In the genomic region with DNA sequence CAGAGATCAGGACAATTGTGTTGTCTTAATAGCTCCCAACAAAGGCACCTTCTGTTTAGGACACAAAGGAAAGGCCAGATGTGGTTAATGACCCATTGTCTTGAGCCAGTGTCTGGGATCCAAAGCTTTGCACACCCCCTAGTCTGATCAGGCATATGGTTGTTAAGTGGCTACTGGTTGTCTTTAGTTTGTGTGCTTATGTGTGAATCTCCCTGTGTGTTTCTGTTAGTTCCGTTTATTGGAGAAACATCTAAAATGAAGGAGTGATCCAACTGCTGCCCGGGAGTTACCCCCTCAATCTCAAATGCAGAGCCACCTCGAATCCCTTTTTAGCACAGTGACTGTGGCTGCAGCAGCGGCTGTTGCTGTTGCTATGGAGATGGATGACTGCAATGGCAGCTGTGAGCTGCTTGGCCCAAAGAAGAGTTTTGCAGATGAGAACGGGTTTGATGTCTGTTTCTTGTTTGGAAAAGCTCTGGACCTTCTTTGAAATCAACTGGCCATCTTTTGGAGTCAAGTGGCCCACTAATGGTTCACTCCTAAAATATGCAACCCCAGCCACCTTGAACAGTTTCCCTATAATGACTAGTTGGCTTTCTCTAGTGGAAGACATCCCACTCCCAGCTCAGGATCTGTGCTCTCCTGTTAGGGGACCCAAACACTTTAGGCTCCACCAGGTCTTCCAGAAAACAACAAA, we compare ENCODE assay signal across 10 mouse cellular contexts. TPM values are rescaled to one million over a fixed set of nuclear protein-coding genes. Genes with fewer than 3 reads are reported as not detected.
DNase-seq lines count a peak whose midpoint lies in the region; ATAC-seq and TF ChIP-seq lines count a peak whose summit lies in the region.
"Had no signal": no experiment of that assay in that cellular context is flagged by ENCODE, and none has a peak within 500 bp of the region (broad histone marks: within the 10 kb centered on the region; RNA-seq: fewer than 3 reads in every experiment).

No protein-coding gene starts in this region.

- in situ Hi-C loops in ES-E14 (cut with MboI; ENCODE audit: low sequenced_read_pairs in 2 of 2, unreplicated experiment in 2 of 2), result no loop called here

- H3K4me2 ChIP-seq in hindbrain, embryonic 12.5 days (replicated peaks), result peak overlapping the region; percentile 9; the same call in 1 of the 2 replicates
- H3K4me2 ChIP-seq: embryonic facial prominence, embryonic 13.5 days; liver, embryonic 11.5 days had no signal

- peak; percentile 55 for ATAC-seq in hindbrain, embryonic 12.5 days (ENCODE audit: low FRiP score)
- no peak for ATAC-seq in megakaryocyte, adult 5-6 weeks (ENCODE audit: poor library complexity, severe bottlenecking)

- H3K4me3 ChIP-seq in ES-E14 (ENCODE audit: insufficient read depth in 1 of 2, low read depth in 1 of 2, low read length in 2 of 2, poor library complexity in 1 of 2, severe bottlenecking in 1 of 2), result no peak overlapping the region
- H3K4me3 ChIP-seq in hindbrain, embryonic 12.5 days, result no peak overlapping the region
- H3K4me3 ChIP-seq: embryonic facial prominence, embryonic 13.5 days had no signal

- H3K4me1 ChIP-seq in ES-E14 (ENCODE audit: control insufficient read depth in 2 of 2, insufficient read depth in 2 of 2, low read length in 2 of 2, poor library complexity in 1 of 2), result peaks cover 2 to 4% of the 10 kb centered on the region in 2 experiments; a peak in 2 of 4 replicates
- H3K4me1 ChIP-seq in hindbrain, embryonic 12.5 days, result peaks cover 10% of the 10 kb centered on the region
- H3K4me1 ChIP-seq: embryonic facial prominence, embryonic 13.5 days had no signal

- DNase-seq in ES-E14 (ENCODE audit: low read depth, low spot score), result peak; percentile 54
- peak; percentile 69 for DNase-seq in embryo, embryonic 10 days (ENCODE audit: low spot score)
- peak; percentile 42 for DNase-seq in neural tube, embryonic 10.5 days (ENCODE audit: extremely low spot score, low spot score)
- DNase-seq in adrenal gland, adult 18-20 months (ENCODE audit: low spot score in 2 of 2), result no peak
- no peak for DNase-seq in cerebellum, postnatal 14 days
- DNase-seq in lung, postnatal 36 days, result no peak

- H3K27me3 ChIP-seq in hindbrain, embryonic 12.5 days, result no peaks in the 10 kb centered on the region
- H3K27me3 ChIP-seq: embryonic facial prominence, embryonic 13.5 days had no signal

- peaks cover 12% of the 10 kb centered on the region for H3K9me3 ChIP-seq in ES-E14 (ENCODE audit: control insufficient read depth, insufficient read depth, low read depth, low read length)
- H3K9me3 ChIP-seq in hindbrain, embryonic 12.5 days (replicated peaks), result peaks cover under 1% of the 10 kb centered on the region; the same call in 1 of the 2 replicates
- H3K9me3 ChIP-seq: embryonic facial prominence, embryonic 13.5 days had no signal

- no peaks in the 10 kb centered on the region for H3K36me3 ChIP-seq in ES-E14 (ENCODE audit: control insufficient read depth, insufficient read depth, low read length, poor library complexity, severe bottlenecking)
- H3K36me3 ChIP-seq in hindbrain, embryonic 12.5 days, result peaks cover 13% of the 10 kb centered on the region

- H3K27ac ChIP-seq in ES-E14 (ENCODE audit: insufficient read depth, low read depth, low read length, poor library complexity, severe bottlenecking), result peak overlapping the region; percentile 87
- H3K27ac ChIP-seq in hindbrain, embryonic 12.5 days, result peak overlapping the region; percentile 76
- H3K27ac ChIP-seq: embryonic facial prominence, embryonic 13.5 days had no signal

- H3K9ac ChIP-seq in ES-E14 (ENCODE audit: insufficient read depth, low read depth, low read length, poor library complexity, severe bottlenecking), result no peak overlapping the region
- H3K9ac ChIP-seq in hindbrain, embryonic 12.5 days, result peak overlapping the region; percentile 1; the same call in 1 of the 2 replicates
- H3K9ac ChIP-seq: embryonic facial prominence, embryonic 13.5 days had no signal

- 15% methylated on average over 5 of the region's 5 CpGs for WGBS in hindbrain, embryonic 12.5 days

TF ChIP-seq in ES-E14, 5 proteins besides CTCF, POLR2A, EP300 and RAD21:
- TF ChIP-seq HCFC1 (IDR thresholded peaks at IDR 0.05; ENCODE audit: borderline replicate concordance, insufficient read depth, low read length) (no peak), MAFK (IDR thresholded peaks at IDR 0.05; ENCODE audit: insufficient read depth, low read depth, low read length) (no peak), ZNF384 (IDR thresholded peaks at IDR 0.05; ENCODE audit: low read depth, low read length) (no peak), CHD2 (IDR thresholded peaks at IDR 0.05; ENCODE audit: low read depth, low read length) (0 out of 2 replicates have a peak, but pooled peaks have one; percentile 52)

RNA-seq across cellular contexts. Expression of gene Zfp60, which starts 25.3 kb away (rescaled TPM):
- total RNA-seq in ES-E14 (2012; rRNA removed), result 11.0 and 12.0 TPM in 2 replicates
- polyA plus RNA-seq in hindbrain, embryonic 12.5 days (2016; fragmentation: Nextera tagmentation; extraction: Ambion mirVana), result 101 and 107 TPM in 2 replicates
- 10 to 100 TPM; 13.3 to 16.2 TPM for total RNA-seq in adrenal gland, adult 18-20 months (2021)
- total RNA-seq in megakaryocyte, adult 5-6 weeks (2015), result 4.6 and 5.1 TPM in 2 replicates
- total RNA-seq in megakaryocyte, adult 5-6 weeks (2017), result 3.3 and 4.3 TPM in 2 replicates

RNA-seq across cellular contexts. Expression of gene Zfp626, which starts 50.5 kb away (rescaled TPM):
- 6.8 and 9.3 TPM in 2 replicates for total RNA-seq in ES-E14 (2012; rRNA removed)
- polyA plus RNA-seq in hindbrain, embryonic 12.5 days (2016; fragmentation: Nextera tagmentation; extraction: Ambion mirVana), result 2.1 and 2.2 TPM in 2 replicates
- 1 to 10 TPM; 7.9 to 9.0 TPM for total RNA-seq in adrenal gland, adult 18-20 months (2021)
- 5.9 and 6.2 TPM in 2 replicates for total RNA-seq in megakaryocyte, adult 5-6 weeks (2015)
- total RNA-seq in megakaryocyte, adult 5-6 weeks (2017), result 5.0 and 5.4 TPM in 2 replicates

Comparison
In these comparisons a context has a peak if more than half of its experiments do, and no peak if none do; other contexts are left out.
1. DNase-seq: peak in ES-E14 (single experiment), embryo, embryonic 10 days (single experiment) and neural tube, embryonic 10.5 days (single experiment); none in adrenal gland, adult 18-20 months (0 of 2), cerebellum, postnatal 14 days (0 of 2) and lung, postnatal 36 days (single experiment).